In genomic region chr8:114877234-114877633, GRCm38 (mm10) we compare ENCODE assay signal across 14 mouse cellular contexts.
DNase-seq lines count a peak whose midpoint lies in the region; ATAC-seq and TF ChIP-seq lines count a peak whose summit lies in the region.
"Had no signal": no experiment of that assay in that cellular context is flagged by ENCODE, and none has a peak within 500 bp of the region (broad histone marks: within the 10 kb centered on the region; RNA-seq: fewer than 3 reads in every experiment).

No protein-coding gene starts in this region.

- TF ChIP-seq CTCF in liver, postnatal 0 days (IDR thresholded peaks at IDR 0.05; ENCODE audit: low read depth) = no peak

- no peak overlapping the region for H3K9ac ChIP-seq in heart, embryonic 13.5 days
- H3K9ac ChIP-seq in liver, embryonic 11.5 days (ENCODE audit: low read depth, low read length) = no peak overlapping the region
- H3K9ac ChIP-seq in liver, postnatal 0 days (replicated peaks) = no peak overlapping the region
- H3K9ac ChIP-seq: liver, embryonic 14.5 days had no signal

- 60% methylated on average over 10 of the region's 10 CpGs for WGBS in heart, embryonic 13.5 days
- 60% methylated on average over 10 of the region's 10 CpGs for WGBS in liver, embryonic 11.5 days
- 67% methylated on average over 10 of the region's 10 CpGs for WGBS in liver, postnatal 0 days (ENCODE audit: insufficient replicate concordance)

- H3K9me3 ChIP-seq in heart, embryonic 13.5 days = no peaks in the 10 kb centered on the region
- H3K9me3 ChIP-seq in liver, embryonic 11.5 days (ENCODE audit: control insufficient read depth, low read length) = no peaks in the 10 kb centered on the region
- no peaks in the 10 kb centered on the region for H3K9me3 ChIP-seq in liver, postnatal 0 days (ENCODE audit: low read length)

- no peaks in the 10 kb centered on the region for H3K36me3 ChIP-seq in heart, embryonic 13.5 days
- no peaks in the 10 kb centered on the region for H3K36me3 ChIP-seq in liver, embryonic 11.5 days (ENCODE audit: control insufficient read depth, insufficient read depth, low read length)
- no peaks in the 10 kb centered on the region for H3K36me3 ChIP-seq in liver, postnatal 0 days (replicated peaks; ENCODE audit: insufficient read depth, low read length)

- no peak for DNase-seq in heart, adult 11 months
- DNase-seq in liver, embryonic 11.5 days (ENCODE audit: low spot score) = no peak
- no peak for DNase-seq in liver, postnatal 0 days
- DNase-seq in thymus, postnatal 25 days = peak; percentile 37
- no peak for DNase-seq in thymus, postnatal 0 days (ENCODE audit: low spot score)
- no peak for DNase-seq in adipocyte (ENCODE audit: low spot score)
- DNase-seq: B cell, adult 2 months; cerebellum, postnatal 14 days; gastrocnemius, postnatal 10 days; heart, postnatal 36 days had no signal

- H3K4me3 ChIP-seq in heart, embryonic 13.5 days = no peak overlapping the region
- H3K4me3 ChIP-seq in liver, embryonic 11.5 days (ENCODE audit: low read depth, low read length) = no peak overlapping the region
- H3K4me3 ChIP-seq in liver, postnatal 0 days (ENCODE audit: low read depth, low read length) = no peak overlapping the region

- 0 out of 2 replicates have a peak, but pooled peaks cover 3% of the 10 kb centered on the region for H3K27me3 ChIP-seq in heart, embryonic 13.5 days (replicated peaks)
- H3K27me3 ChIP-seq in liver, embryonic 11.5 days (replicated peaks; ENCODE audit: control insufficient read depth, insufficient read depth, low read length) = no peaks in the 10 kb centered on the region
- H3K27me3 ChIP-seq in liver, postnatal 0 days (ENCODE audit: insufficient read depth, low read length) = no peaks in the 10 kb centered on the region

- peak overlapping the region; percentile 53 for H3K4me2 ChIP-seq in heart, embryonic 13.5 days
- peak overlapping the region; percentile 2 for H3K4me2 ChIP-seq in liver, embryonic 11.5 days
- H3K4me2 ChIP-seq in liver, postnatal 0 days (ENCODE audit: low read depth, low read length) = no peak overlapping the region

- 0 out of 2 replicates have a peak overlapping the region, but pooled peaks have one; percentile 44 for H3K27ac ChIP-seq in heart, embryonic 13.5 days (replicated peaks)
- H3K27ac ChIP-seq in liver, embryonic 11.5 days (ENCODE audit: low read depth, low read length) = peak overlapping the region; percentile 2; the same call in 1 of the 2 replicates
- no peak overlapping the region for H3K27ac ChIP-seq in liver, postnatal 0 days (ENCODE audit: low read depth)
- H3K27ac ChIP-seq: liver, embryonic 14.5 days had no signal

- H3K4me1 ChIP-seq in heart, embryonic 13.5 days = peaks cover 63% of the 10 kb centered on the region
- peaks cover 60% of the 10 kb centered on the region for H3K4me1 ChIP-seq in liver, embryonic 11.5 days (replicated peaks; ENCODE audit: control insufficient read depth, insufficient read depth, low read length)
- H3K4me1 ChIP-seq in liver, postnatal 0 days (ENCODE audit: insufficient read depth) = peaks cover 49% of the 10 kb centered on the region

- TF ChIP-seq EP300 in liver, postnatal 0 days (IDR thresholded peaks at IDR 0.05; ENCODE audit: low read depth) = no peak

- no peak for ATAC-seq in heart, embryonic 13.5 days (ENCODE audit: extremely low read depth, insufficient number of reproducible peaks, low FRiP score, low TSS enrichment)
- no peak for ATAC-seq in liver, embryonic 11.5 days (replicated peaks; ENCODE audit: low FRiP score)
- ATAC-seq in liver, postnatal 0 days = no peak
- no peak for ATAC-seq in frontal cortex, adult (ENCODE audit: low TSS enrichment)
- ATAC-seq: midbrain, embryonic 16.5 days had no signal
